Mouse (Mus musculus): ENCODE results near the gene Plekhg3. TPM values are rescaled to one million over a fixed set of nuclear protein-coding genes. Genes with fewer than 3 reads are reported as not detected.

The Plekhg3 gene
- polyA plus RNA-seq, 1 experiment from 2014 or later = 4.3 TPM

DNA sequence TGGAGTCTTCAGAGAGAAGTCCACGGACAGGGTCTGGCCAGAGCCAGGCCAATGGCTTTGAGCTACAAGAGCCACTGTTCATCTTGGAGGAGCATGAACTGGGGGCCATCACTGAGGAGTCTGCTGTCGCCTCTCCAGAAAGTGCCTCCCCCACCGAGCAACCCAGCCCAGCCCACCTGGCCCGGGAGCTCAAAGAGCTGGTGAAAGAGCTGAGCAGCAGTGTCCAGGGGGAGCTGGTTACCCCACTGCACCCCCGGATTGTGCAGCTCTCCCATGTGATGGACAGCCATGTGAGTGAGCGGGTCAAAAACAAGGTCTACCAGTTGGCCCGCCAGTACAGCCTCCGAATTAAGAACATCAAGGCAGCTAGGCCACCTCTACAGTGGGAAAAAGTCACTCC, 46.1 kb downstream of the Plekhg3 start:
- ATAC-seq (ENCODE audit: insufficient number of reproducible peaks, low FRiP score, low TSS enrichment, low read depth) = no peak
- WGBS = 93% methylated on average over 8 of the region's 8 CpGs

GRCm38 (mm10) chr12:76577858-76578257, 47.2 kb downstream of the Plekhg3 start:
- Histone ChIP-seq H3K9ac (ENCODE audit: low read length) (no peak overlapping the region), H3K4me2 (ENCODE audit: low read depth, severe bottlenecking) (no peak overlapping the region), H3K27me3 (ENCODE audit: control insufficient read depth, insufficient read depth, low read length) (no peaks in the 10 kb centered on the region), H3K4me1 (ENCODE audit: control insufficient read depth, insufficient read depth, low read length) (0 out of 2 replicates have a peak, but pooled peaks cover 3% of the 10 kb centered on the region), H3K27ac (replicated peaks; ENCODE audit: low read depth, low read length) (no peak overlapping the region), H3K9me3 (ENCODE audit: control insufficient read depth, low read length) (no peaks in the 10 kb centered on the region), H3K4me3 (ENCODE audit: low read depth, low read length) (no peak overlapping the region), H3K36me3 (ENCODE audit: control insufficient read depth, insufficient read depth, low read length) (peaks cover 8% of the 10 kb centered on the region; the same call in 1 of the 2 replicates)
- no peak for DNase-seq (ENCODE audit: low spot score)
- WGBS = 94% methylated on average over 16 of the region's 16 CpGs
- ATAC-seq (ENCODE audit: insufficient number of reproducible peaks, low FRiP score, low TSS enrichment, low read depth) = no peak

More for the DNA sequence above, 46.1 kb downstream of the Plekhg3 start:
- Histone ChIP-seq H3K4me3 (ENCODE audit: low read depth, low read length) (no peak overlapping the region), H3K9ac (ENCODE audit: low read length) (no peak overlapping the region), H3K27ac (replicated peaks; ENCODE audit: low read depth, low read length) (no peak overlapping the region), H3K36me3 (ENCODE audit: control insufficient read depth, insufficient read depth, low read length) (peaks cover 8% of the 10 kb centered on the region; the same call in 1 of the 2 replicates), H3K9me3 (ENCODE audit: control insufficient read depth, low read length) (no peaks in the 10 kb centered on the region), H3K4me2 (ENCODE audit: low read depth, severe bottlenecking) (no peak overlapping the region), H3K27me3 (ENCODE audit: control insufficient read depth, insufficient read depth, low read length) (no peaks in the 10 kb centered on the region), H3K4me1 (ENCODE audit: control insufficient read depth, insufficient read depth, low read length) (0 out of 2 replicates have a peak, but pooled peaks cover under 1% of the 10 kb centered on the region)
- DNase-seq (ENCODE audit: low spot score) = no peak

DNA sequence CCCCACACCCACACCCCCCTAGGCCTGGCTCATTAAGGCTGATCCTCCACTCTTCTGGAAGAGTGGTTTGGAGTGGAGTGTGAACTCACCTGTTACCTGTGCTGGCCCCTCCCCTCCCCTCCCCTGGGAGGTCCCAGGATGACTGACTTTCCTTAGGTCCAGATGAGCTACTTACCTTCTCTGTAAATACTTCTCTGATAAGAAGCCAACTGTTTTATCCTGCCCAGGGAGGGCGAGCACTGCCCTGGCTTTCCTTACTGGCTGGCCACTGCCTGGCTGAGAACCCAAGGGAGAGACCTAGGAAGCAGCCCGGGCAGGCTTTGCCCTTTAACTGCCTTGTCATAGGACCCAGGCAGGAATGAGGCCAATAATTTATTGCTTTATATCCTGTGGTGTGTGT, 47.8 kb downstream of the Plekhg3 start:
- H3K9me3 ChIP-seq (ENCODE audit: control insufficient read depth, low read length) = no peaks in the 10 kb centered on the region
- WGBS = 83% methylated on average over 2 of the region's 2 CpGs
- ATAC-seq (ENCODE audit: insufficient number of reproducible peaks, low FRiP score, low TSS enrichment, low read depth) = no peak
- no peak overlapping the region for H3K4me2 ChIP-seq (ENCODE audit: low read depth, severe bottlenecking)
- no peaks in the 10 kb centered on the region for H3K27me3 ChIP-seq (ENCODE audit: control insufficient read depth, insufficient read depth, low read length)
- H3K9ac ChIP-seq (ENCODE audit: low read length) = no peak overlapping the region
- no peak overlapping the region for H3K4me3 ChIP-seq (ENCODE audit: low read depth, low read length)
- H3K27ac ChIP-seq (replicated peaks; ENCODE audit: low read depth, low read length) = no peak overlapping the region
- no peak for DNase-seq (ENCODE audit: low spot score)
- H3K36me3 ChIP-seq (ENCODE audit: control insufficient read depth, insufficient read depth, low read length) = peaks cover 8% of the 10 kb centered on the region; the same call in 1 of the 2 replicates
- H3K4me1 ChIP-seq (ENCODE audit: control insufficient read depth, insufficient read depth, low read length) = 0 out of 2 replicates have a peak, but pooled peaks cover 3% of the 10 kb centered on the region

DNA sequence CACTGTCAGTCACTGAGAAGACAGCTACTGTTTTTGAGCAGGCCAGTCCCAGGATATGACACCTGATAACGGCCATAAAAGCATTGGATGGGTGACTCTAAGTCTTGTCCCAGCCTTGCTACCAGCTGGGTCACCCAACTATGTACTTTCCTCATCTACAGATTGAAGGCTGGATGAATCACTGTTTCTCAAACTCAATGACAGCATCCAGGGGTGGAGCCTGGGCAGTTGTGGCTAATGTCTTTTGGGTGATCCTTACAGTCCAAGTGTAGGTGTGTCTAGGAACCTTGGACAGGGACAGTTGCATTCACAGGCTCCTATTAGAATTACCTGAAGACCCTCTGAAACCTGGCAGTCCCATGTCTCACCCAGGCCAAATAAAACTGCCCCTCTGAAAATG, 49.1 kb downstream of the Plekhg3 start:
- peaks cover 5% of the 10 kb centered on the region; the same call in 1 of the 2 replicates for H3K36me3 ChIP-seq (ENCODE audit: control insufficient read depth, insufficient read depth, low read length)
- H3K9ac ChIP-seq (ENCODE audit: low read length) = no peak overlapping the region
- H3K4me2 ChIP-seq (ENCODE audit: low read depth, severe bottlenecking) = no peak overlapping the region
- H3K27me3 ChIP-seq (ENCODE audit: control insufficient read depth, insufficient read depth, low read length) = no peaks in the 10 kb centered on the region
- WGBS = 88% methylated on average over 1 of the region's 1 CpGs
- no peaks in the 10 kb centered on the region for H3K9me3 ChIP-seq (ENCODE audit: control insufficient read depth, low read length)
- H3K4me3 ChIP-seq (ENCODE audit: low read depth, low read length) = no peak overlapping the region
- no peak for ATAC-seq (ENCODE audit: insufficient number of reproducible peaks, low FRiP score, low TSS enrichment, low read depth)
- no peak for DNase-seq (ENCODE audit: low spot score)
- 0 out of 2 replicates have a peak, but pooled peaks cover 3% of the 10 kb centered on the region for H3K4me1 ChIP-seq (ENCODE audit: control insufficient read depth, insufficient read depth, low read length)
- no peak overlapping the region for H3K27ac ChIP-seq (replicated peaks; ENCODE audit: low read depth, low read length)

- WGBS = 78% methylated on average over 3 of the region's 3 CpGs
- Histone ChIP-seq H3K4me3 (ENCODE audit: low read depth, low read length) (no peak overlapping the region), H3K9ac (ENCODE audit: low read length) (no peak overlapping the region)
These were observed 51.4 kb downstream of the Plekhg3 start for GRCm38 (mm10) chr12:76582139-76582538.

GRCm38 (mm10) chr12:76582841-76583240, 52.1 kb downstream of the Plekhg3 start:
- 31% methylated on average over 6 of the region's 6 CpGs for WGBS
- peaks cover 2% of the 10 kb centered on the region; the same call in 1 of the 2 replicates for H3K36me3 ChIP-seq (ENCODE audit: control insufficient read depth, insufficient read depth, low read length)
- H3K9ac ChIP-seq (ENCODE audit: low read length) = no peak overlapping the region
- no peak overlapping the region for H3K4me2 ChIP-seq (ENCODE audit: low read depth, severe bottlenecking)
- ATAC-seq (ENCODE audit: insufficient number of reproducible peaks, low FRiP score, low TSS enrichment, low read depth) (no peak), DNase-seq (ENCODE audit: low spot score) (no peak)
- H3K4me1 ChIP-seq (ENCODE audit: control insufficient read depth, insufficient read depth, low read length) = 0 out of 2 replicates have a peak, but pooled peaks cover 3% of the 10 kb centered on the region
- no peak overlapping the region for H3K4me3 ChIP-seq (ENCODE audit: low read depth, low read length)
- no peaks in the 10 kb centered on the region for H3K27me3 ChIP-seq (ENCODE audit: control insufficient read depth, insufficient read depth, low read length)
- no peaks in the 10 kb centered on the region for H3K9me3 ChIP-seq (ENCODE audit: control insufficient read depth, low read length)
- H3K27ac ChIP-seq (replicated peaks; ENCODE audit: low read depth, low read length) = no peak overlapping the region

More at GRCm38 (mm10) chr12:76582139-76582538, 51.4 kb downstream of the Plekhg3 start:
- Histone ChIP-seq H3K36me3 (ENCODE audit: control insufficient read depth, insufficient read depth, low read length) (peaks cover 2% of the 10 kb centered on the region; the same call in 1 of the 2 replicates), H3K27me3 (ENCODE audit: control insufficient read depth, insufficient read depth, low read length) (no peaks in the 10 kb centered on the region), H3K4me2 (ENCODE audit: low read depth, severe bottlenecking) (no peak overlapping the region), H3K4me1 (ENCODE audit: control insufficient read depth, insufficient read depth, low read length) (0 out of 2 replicates have a peak, but pooled peaks cover 3% of the 10 kb centered on the region), H3K9me3 (ENCODE audit: control insufficient read depth, low read length) (no peaks in the 10 kb centered on the region), H3K27ac (replicated peaks; ENCODE audit: low read depth, low read length) (no peak overlapping the region)
- no peak for DNase-seq (ENCODE audit: low spot score)
- no peak for ATAC-seq (ENCODE audit: insufficient number of reproducible peaks, low FRiP score, low TSS enrichment, low read depth)

GRCm38 (mm10) chr12:76583454-76583853, 52.8 kb downstream of the Plekhg3 start:
- Histone ChIP-seq H3K27ac (replicated peaks; ENCODE audit: low read depth, low read length) (no peak overlapping the region), H3K4me1 (ENCODE audit: control insufficient read depth, insufficient read depth, low read length) (0 out of 2 replicates have a peak, but pooled peaks cover 3% of the 10 kb centered on the region), H3K4me3 (ENCODE audit: low read depth, low read length) (no peak overlapping the region), H3K27me3 (ENCODE audit: control insufficient read depth, insufficient read depth, low read length) (no peaks in the 10 kb centered on the region), H3K9ac (ENCODE audit: low read length) (no peak overlapping the region), H3K36me3 (ENCODE audit: control insufficient read depth, insufficient read depth, low read length) (peaks cover 1% of the 10 kb centered on the region; the same call in 1 of the 2 replicates), H3K9me3 (ENCODE audit: control insufficient read depth, low read length) (no peaks in the 10 kb centered on the region), H3K4me2 (ENCODE audit: low read depth, severe bottlenecking) (no peak overlapping the region)
- DNase-seq (ENCODE audit: low spot score) = no peak
- 85% methylated on average over 7 of the region's 7 CpGs for WGBS
- ATAC-seq (ENCODE audit: insufficient number of reproducible peaks, low FRiP score, low TSS enrichment, low read depth) = no peak

DNA sequence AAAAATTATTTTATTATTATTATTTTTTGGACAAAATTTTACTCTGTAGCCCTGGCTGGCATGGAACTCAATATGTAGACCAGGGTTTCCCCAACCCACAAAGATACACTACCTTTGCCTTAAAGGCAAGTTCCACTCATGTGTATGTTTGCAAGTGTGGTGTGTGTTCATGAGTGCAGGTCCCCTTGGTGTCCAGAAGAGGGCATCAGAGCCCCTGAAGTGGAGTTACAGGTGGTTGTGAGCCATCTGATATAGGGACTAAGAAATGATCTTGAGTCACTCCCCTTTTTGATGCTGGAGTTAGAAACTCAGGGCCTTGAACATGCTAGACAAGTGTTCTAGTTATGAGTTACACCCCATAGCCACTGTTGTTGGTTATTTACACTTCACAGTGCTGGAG, 54.3 kb downstream of the Plekhg3 start:
- Histone ChIP-seq H3K4me1 (ENCODE audit: control insufficient read depth, insufficient read depth, low read length) (0 out of 2 replicates have a peak, but pooled peaks cover 7% of the 10 kb centered on the region), H3K9ac (ENCODE audit: low read length) (no peak overlapping the region), H3K36me3 (ENCODE audit: control insufficient read depth, insufficient read depth, low read length) (no peaks in the 10 kb centered on the region), H3K27me3 (ENCODE audit: control insufficient read depth, insufficient read depth, low read length) (no peaks in the 10 kb centered on the region), H3K27ac (replicated peaks; ENCODE audit: low read depth, low read length) (no peak overlapping the region), H3K9me3 (ENCODE audit: control insufficient read depth, low read length) (no peaks in the 10 kb centered on the region), H3K4me3 (ENCODE audit: low read depth, low read length) (no peak overlapping the region), H3K4me2 (ENCODE audit: low read depth, severe bottlenecking) (no peak overlapping the region)
- no peak for ATAC-seq (ENCODE audit: insufficient number of reproducible peaks, low FRiP score, low TSS enrichment, low read depth)
- DNase-seq (ENCODE audit: low spot score) = no peak

- no peaks in the 10 kb centered on the region for H3K9me3 ChIP-seq (ENCODE audit: control insufficient read depth, low read length)
- H3K4me2 ChIP-seq (ENCODE audit: low read depth, severe bottlenecking) = no peak overlapping the region
- no peak overlapping the region for H3K27ac ChIP-seq (replicated peaks; ENCODE audit: low read depth, low read length)
- no peak overlapping the region for H3K4me3 ChIP-seq (ENCODE audit: low read depth, low read length)
- H3K9ac ChIP-seq (ENCODE audit: low read length) = no peak overlapping the region
- ATAC-seq (ENCODE audit: insufficient number of reproducible peaks, low FRiP score, low TSS enrichment, low read depth) (no peak), DNase-seq (ENCODE audit: low spot score) (no peak)
- H3K27me3 ChIP-seq (ENCODE audit: control insufficient read depth, insufficient read depth, low read length) = no peaks in the 10 kb centered on the region
- WGBS = 73% methylated on average over 11 of the region's 11 CpGs
- H3K4me1 ChIP-seq (ENCODE audit: control insufficient read depth, insufficient read depth, low read length) = 0 out of 2 replicates have a peak, but pooled peaks cover 4% of the 10 kb centered on the region
- no peaks in the 10 kb centered on the region for H3K36me3 ChIP-seq (ENCODE audit: control insufficient read depth, insufficient read depth, low read length)
These were observed 56.7 kb downstream of the Plekhg3 start for GRCm38 (mm10) chr12:76587357-76587756.

Measured in limb, embryonic 11.5 days (tissue).